Mouse (Mus musculus): ENCODE measurements around the gene Ksr2.

The Ksr2 gene

DNA sequence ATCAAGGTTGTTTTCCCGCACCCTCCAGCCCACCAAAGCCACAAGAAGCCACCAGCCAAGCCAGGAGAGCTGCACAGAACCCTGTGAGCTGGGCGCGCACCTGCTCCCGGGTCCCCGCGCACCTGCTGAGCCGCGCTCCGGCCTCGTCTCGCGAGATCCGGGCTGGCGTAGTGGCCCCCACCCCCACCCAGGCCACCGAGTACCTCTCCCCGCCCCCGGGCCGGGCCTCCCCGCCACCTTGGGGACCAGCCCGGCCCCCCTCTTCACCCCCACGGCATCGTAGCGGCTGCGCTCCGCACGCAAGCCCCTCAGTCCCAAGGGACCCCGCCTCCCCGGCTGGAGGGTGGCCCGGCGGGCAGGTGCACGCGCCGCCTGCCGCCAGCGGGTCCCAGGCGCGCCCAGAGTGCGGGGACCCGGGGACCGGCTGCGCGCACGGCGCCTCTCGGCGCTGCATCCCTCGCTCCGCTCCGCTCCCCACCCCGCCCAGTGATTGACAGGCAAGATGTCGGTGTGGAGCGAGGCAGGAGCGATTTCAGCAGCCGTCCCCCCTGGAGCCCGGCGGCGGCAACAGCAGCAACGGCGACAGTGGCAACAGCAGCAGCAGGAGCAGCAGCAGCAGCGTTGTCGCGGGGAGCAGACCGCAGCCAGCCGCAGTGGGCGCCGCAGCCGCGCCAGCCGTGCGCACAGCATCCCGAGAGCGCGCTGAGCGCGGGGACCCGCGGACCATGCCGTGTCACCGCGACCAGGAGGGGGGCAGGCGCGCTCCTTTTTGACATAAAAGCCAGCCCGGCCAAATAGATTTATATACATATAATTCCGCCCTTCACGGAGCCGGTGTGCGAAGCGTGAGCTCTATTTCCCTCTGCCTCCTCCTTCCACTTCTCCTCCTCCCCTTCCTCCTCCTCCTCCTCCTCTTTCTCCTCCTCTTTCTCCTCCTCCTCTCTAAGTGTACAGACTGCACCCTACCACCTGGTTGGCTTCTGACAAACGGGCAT, at the start of gene Ksr2:
Ksr2 (plus strand) TSS at position 494 of the 995 bp plus-strand sequence.
- in situ Hi-C loops (cut with MboI; ENCODE audit: unreplicated experiment in 2 of 2): no loop called here

DNA sequence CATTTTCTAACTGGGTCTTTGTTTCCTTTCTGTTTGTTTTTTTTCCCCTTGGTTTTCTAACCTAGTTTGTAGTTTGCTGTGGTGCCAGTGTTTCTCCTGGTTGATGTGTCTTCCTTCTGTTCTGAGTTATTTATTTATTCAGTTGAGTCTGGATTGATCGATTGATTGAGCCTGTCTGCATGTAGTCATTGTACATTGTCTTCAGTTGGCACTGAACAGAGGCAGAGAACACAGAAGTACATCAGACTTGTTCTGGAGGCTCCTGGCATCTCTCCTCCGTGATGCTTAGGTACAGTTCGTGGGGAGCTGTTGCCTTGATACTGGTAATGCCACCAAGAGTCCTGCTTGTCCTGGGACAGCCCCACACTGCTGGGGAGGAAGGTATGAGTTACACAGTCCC, 49.0 kb upstream of the Ksr2 start:
- in situ Hi-C loops (cut with MboI; ENCODE audit: unreplicated experiment in 2 of 2): no loop called here

DNA sequence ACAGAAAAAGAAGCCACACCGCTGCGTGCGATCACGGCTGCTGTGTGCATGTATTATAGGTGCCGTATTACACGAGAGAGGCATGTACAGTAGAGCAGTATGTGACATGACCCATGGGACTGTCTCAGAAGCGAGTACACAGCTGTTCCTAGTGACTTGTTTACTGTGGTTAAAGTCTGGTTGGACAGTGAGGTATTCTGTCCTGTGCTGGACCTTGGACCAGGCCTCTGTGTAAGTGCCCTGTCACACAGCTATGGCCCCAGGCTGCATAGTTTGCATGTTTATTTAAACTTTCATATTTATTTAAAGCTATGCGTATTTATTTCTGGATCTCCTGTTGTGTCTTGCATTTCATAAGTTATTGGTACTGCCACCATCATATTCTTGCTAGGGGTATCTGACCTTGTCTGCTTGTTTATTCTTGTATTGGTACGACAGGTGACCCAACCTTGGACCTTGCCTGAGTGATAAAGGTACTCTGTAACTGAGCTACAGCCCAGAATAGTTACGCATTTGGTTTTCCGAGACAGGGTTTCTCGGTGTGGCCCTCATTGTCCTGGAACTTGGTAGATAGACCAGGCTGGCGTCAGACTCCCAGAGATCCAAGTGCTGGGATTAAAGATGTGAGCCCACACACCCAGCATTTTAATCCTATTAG, 47.8 kb upstream of the Ksr2 start:
- in situ Hi-C loops (cut with MboI; ENCODE audit: unreplicated experiment in 2 of 2): no loop called here

DNA sequence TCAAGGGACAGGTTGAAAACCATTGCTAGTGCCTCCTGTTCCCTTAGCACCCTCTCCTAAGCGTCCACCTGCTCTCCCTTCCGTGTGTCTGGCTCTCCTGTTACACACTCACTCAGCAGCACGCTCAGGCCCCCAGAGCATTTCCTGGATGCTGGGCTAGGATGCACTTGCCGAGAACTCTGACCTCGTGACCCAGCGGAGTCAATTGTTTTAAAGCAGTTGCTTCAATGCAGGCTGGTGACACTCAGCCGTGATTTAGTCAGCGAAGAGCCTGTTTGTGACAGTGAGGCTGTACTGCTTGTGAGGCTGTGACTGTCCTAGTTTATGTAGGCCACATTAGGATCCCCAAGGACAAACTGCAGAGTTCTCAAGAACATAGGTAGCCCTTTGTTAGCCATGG, 46.6 kb upstream of the Ksr2 start:
- in situ Hi-C loops (cut with MboI; ENCODE audit: unreplicated experiment in 2 of 2): no loop called here

DNA sequence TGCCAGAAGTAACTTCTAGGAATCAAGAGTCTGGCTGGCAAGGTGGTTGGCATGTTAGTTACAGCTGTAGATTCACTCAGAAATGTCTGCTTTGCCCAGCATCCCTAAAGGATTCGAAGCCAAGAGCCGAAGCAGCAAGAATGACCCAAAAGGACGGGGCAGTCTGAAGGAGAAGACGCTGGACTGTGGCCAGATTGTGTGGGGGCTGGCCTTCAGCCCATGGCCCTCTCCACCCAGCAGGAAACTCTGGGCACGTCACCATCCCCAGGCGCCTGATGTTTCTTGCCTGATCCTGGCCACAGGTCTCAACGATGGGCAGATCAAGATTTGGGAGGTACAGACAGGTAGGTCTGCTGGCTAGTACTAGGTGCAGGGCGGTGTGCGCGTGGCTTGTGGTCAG, 43.2 kb upstream of the Ksr2 start:
- in situ Hi-C loops (cut with MboI; ENCODE audit: unreplicated experiment in 2 of 2): no loop called here

DNA sequence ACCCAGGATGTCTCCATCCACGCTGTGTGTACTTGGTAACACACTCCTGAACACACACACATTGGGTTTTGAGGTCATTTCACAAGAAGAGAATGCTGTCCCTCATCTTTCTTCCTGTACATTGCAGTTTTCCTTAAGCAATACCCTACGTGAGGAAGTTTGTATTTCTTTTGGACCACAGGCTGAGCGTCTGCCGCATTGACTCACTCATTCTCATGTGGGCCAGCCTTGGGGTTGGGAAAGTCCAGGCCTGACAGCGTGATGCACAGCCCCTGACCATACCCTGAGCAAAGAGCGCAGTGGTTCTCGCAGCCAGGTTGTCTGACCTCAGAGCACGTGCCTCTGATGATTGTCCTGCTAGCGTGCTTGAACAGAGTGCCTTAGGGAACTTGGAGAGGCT, 40.4 kb upstream of the Ksr2 start:
- in situ Hi-C loops (cut with MboI; ENCODE audit: unreplicated experiment in 2 of 2): no loop called here

DNA sequence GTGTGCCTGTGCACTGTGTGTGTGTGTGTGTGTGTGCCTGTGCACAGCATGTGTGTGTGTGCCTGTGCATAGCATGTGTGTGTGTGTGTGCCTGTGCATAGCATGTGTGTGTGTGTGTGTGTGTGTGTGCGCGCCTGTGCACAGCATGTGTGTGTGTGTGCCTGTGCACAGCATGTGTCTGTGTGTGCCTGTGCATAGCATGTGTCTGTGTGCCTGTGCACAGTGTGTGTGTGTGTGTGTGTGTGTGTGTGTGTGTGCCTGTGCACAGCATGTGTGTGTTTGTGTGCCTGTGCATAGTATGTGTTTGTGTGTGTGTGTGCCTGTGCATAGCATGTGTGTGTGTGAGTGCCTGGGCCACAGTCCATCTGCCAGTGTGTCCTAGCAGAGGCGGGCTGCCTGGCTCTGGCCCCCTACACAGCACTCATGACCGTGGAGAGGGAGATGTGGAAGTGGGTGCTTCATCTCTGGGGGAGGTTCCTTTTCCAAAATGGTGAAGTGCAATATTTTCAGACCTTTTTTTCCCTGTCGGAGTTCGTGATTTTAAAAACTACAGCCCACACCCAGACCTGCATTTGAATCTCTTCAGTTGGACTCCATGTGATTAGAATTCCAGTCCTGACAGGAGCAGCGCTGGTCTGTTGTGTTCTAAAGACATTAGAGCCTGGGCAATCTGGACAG, 39.3 kb upstream of the Ksr2 start:
- in situ Hi-C loops (cut with MboI; ENCODE audit: unreplicated experiment in 2 of 2): loop anchor here (25.0 kb wide), 1 partner anchor 1712 kb away; no protein-coding TSS in a partner anchor

DNA sequence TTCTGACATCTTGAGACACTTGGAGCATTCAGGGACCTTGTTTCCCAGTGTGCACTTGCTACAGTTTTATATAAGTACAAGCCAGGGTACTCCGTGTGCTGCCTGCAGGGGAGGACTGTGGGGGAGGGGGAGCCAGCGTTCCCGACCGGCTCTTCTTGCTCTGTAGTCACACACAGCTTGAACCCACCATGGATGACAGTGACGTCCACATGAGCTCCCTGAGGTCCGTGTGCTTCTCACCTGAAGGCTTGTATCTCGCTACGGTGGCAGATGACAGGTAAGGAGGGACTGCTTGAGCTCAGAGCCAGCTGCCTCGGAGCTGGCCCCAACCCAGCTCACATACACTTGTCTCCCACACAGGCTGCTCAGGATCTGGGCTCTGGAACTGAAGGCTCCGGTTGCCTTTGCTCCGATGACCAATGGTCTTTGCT, 37.5 kb upstream of the Ksr2 start:
- in situ Hi-C loops (cut with MboI; ENCODE audit: unreplicated experiment in 2 of 2): loop anchor here (25.0 kb wide), 1 partner anchor 1714 kb away; no protein-coding TSS in a partner anchor

DNA sequence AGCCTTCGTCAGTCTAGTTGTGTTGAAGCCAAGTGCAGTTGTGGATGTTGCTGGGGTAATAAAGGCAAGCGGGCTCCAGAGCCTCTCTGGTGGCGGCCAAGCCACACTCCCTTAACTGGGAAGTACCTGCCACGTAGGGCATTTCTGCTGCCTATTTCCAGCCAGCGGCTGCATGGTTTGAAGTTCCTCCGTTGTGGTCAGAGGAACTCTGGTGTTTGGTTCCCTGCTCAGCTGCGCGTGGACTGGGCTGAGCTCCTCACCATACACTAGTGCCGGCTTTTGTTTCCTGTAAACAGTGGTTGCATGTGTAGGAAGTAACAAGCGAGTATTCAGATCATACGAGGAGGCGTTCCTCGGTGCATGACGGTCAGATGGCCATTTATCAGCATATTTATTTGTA, 36.1 kb upstream of the Ksr2 start:
- in situ Hi-C loops (cut with MboI; ENCODE audit: unreplicated experiment in 2 of 2): loop anchor here (25.0 kb wide), 1 partner anchor 1715 kb away; no protein-coding TSS in a partner anchor

DNA sequence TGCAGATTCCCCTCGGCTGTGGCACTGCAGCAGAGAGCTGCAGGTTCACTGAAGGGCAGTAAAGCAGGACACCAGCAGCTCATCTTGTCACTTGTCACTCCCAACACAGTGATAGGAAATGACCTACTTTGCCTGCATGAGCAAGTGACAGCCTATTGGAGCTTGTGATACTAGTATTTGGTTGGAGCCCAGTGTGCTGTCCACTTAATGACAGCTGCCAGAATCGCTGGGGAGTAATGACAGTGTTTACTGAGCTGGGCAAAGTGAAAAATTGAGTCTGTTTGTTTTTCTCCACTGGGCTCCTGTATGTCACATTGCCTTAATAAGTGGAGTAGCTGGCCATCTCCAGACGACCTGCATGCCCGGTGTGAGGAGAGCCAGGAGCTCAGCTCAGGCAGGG, 33.6 kb upstream of the Ksr2 start:
- in situ Hi-C loops (cut with MboI; ENCODE audit: unreplicated experiment in 2 of 2): loop anchor here (25.0 kb wide), 1 partner anchor 1718 kb away; no protein-coding TSS in a partner anchor

DNA sequence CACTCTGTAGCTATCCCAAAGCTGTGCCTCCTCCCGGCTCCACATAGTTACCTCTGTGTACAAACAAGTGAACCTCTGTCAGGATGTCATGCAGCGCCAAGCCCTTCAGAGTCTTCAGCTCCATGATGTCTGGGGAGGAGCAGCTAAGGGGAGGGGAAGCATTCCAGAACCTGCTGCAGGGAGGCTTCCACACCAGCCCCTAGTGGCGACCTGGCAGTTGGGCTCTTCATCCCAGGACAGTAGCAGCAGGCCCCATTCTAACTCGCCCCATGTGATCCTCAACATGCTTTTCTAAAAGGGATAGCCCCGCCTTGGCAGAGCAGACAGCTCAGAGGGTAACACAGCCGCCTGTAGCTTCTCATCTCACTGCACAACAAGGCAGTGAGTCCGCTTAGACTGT, 32.0 kb upstream of the Ksr2 start:
- in situ Hi-C loops (cut with MboI; ENCODE audit: unreplicated experiment in 2 of 2): loop anchor here (25.0 kb wide), 1 partner anchor 1719 kb away; no protein-coding TSS in a partner anchor

DNA sequence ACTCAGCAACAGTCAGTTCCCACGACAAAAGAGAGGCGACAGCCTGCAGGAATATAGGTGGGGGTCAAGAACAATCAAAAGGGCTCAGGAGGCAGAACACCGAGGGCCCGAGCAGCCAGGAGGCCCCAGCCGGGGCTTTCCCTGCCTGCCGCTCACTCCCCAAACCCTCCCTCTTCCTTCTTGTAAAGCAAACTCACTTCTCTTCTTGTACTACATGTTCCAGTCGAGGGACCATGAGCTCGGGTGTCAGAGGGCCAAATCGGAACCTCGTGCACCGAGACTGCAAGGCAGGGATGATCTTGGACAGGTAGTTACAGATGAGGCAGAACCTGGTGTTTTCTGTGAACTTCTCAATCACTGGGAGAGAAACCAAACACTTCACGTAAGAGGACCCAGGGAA, 30.6 kb upstream of the Ksr2 start:
- in situ Hi-C loops (cut with MboI; ENCODE audit: unreplicated experiment in 2 of 2): loop anchor here (25.0 kb wide), 1 partner anchor 1721 kb away; no protein-coding TSS in a partner anchor

DNA sequence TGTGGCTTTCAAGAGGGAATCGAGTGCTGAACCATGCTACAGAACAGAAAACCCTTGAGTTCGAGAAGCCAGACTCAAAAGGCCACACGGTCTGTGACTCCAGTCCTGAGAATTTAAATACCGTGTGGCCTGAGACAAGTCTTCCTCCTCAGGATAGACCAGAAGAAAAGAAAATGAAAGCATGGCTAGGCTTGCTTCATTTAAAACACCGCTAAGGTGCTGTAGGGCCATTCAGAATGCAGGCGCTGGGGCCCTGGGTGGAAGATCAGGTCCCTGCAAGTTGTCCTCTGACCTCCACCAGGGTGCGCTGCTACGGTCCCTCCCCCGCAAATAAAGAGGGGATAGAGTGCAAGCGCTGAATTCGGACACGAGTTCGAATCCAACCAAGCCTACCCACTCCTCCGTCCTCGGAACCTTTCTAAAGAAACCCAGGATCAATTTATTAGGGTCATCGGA, 25.5 kb upstream of the Ksr2 start:
- in situ Hi-C loops (cut with MboI; ENCODE audit: unreplicated experiment in 2 of 2): loop anchor here (25.0 kb wide), 1 partner anchor 1726 kb away; no protein-coding TSS in a partner anchor

DNA sequence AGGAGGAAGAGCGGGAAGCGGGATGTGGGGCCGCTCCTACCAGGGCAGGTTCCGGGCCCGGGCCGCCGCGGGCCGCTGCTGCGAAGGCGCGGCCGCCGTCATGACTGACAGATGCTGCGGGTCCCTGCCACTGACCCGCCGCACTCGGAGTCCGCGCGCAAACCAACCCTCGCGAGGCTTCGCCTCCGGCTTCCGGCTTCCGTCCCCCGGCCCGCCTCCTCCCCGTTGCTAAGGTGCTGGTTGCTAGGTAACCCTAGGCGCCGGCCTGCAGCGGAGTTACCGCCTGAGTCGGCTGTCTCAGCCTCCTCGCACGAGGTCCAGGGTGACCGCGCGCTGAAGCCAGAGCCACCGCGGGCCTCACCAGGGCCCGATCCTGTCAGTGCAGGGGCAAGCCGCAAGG, 24.9 kb upstream of the Ksr2 start, which contains the start of gene Rfc5:
Rfc5 (minus strand) TSS at position 171 of the 400 bp plus-strand sequence.
- in situ Hi-C loops (cut with MboI; ENCODE audit: unreplicated experiment in 2 of 2): loop anchor here (25.0 kb wide), 1 partner anchor 1727 kb away; no protein-coding TSS in a partner anchor

DNA sequence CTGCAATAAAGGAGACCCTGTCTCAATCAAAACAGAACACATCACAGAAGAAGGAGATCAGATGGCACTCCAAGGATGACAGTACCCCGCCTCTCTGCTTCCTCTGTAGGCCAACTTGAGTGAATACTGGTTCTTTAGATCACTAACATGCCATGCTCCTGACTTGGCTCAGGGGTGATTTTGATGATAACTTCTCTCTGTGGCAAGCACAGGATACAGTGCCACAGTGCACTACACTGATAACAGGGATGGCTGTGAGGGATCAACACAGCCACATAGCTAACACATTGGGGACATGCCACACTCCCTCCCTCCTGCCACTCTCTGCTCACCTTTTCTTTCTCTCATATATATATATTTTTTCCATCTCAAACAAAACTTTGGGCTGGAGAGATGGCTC, 22.9 kb upstream of the Ksr2 start:
- in situ Hi-C loops (cut with MboI; ENCODE audit: unreplicated experiment in 2 of 2): loop anchor here (10.0 to 25.0 kb wide), 2 partner anchors 1366 to 1729 kb away; partner anchors contain the start of gene Prkab1 (in 1 of the 2)

DNA sequence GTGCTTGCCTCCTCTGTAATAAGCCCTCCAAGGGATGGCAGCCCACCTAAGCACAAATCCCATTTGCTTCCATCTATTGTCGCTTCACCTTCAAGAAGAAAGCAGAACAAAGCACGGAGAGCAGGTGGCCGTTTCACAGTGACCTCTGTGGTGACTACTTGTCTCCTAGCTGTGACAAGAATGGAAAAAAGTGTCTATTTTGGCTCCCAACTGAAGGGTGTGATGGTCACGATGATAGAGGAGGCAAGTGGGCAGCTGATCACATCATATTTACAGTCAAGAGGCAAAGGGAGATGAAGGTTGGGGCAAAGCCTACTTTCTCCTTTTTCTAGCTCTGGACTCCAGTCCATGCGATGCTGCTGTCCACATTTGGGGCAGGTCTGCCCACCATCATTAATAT, 18.0 kb upstream of the Ksr2 start:
- in situ Hi-C loops (cut with MboI; ENCODE audit: unreplicated experiment in 2 of 2): loop anchor here (10.0 to 25.0 kb wide), 2 partner anchors 1371 to 1734 kb away; partner anchors contain the start of gene Prkab1 (in 1 of the 2)

DNA sequence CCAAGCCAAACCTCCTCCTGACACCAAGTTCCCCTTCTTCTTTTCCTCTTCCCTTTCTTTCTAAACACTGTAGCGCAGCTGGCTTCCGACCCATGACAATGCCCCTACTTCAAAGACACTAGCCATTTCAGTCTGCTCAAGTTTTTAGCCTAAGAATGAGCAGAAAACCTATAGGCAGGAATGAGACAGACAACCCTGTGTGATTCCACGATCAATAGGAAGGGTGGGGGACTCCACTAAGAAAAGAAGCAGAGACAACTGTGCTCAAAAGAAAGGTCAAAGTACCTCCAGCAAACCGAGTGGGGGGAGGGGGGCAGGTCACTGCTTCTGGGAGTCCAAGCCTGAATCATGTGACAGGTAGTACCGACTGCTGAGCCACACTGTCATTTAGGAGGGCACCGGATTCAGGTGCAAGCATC, 17.2 kb upstream of the Ksr2 start:
- in situ Hi-C loops (cut with MboI; ENCODE audit: unreplicated experiment in 2 of 2): loop anchor here (10.0 to 25.0 kb wide), 2 partner anchors 1372 to 1734 kb away; partner anchors contain the start of gene Prkab1 (in 1 of the 2)

DNA sequence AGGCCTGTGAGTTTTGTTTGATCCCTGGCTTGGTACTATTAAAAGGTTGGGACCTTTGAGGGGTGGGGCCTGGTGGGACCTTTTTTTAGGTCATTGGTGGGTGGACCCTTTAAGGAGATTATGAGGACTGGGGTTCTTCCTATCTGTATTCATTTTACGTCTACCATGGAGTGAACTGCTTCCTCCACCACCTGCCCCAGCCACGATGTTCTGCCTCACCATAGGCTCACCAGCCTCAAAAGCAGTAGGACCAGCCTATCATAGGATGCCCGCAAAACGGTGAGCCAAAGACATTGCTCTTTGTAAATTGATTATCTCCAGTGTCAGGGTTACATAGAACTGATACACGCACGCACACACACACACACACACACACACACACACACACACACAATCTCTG, 16.4 kb upstream of the Ksr2 start:
- in situ Hi-C loops (cut with MboI; ENCODE audit: unreplicated experiment in 2 of 2): loop anchor here (10.0 to 25.0 kb wide), 2 partner anchors 1373 to 1735 kb away; partner anchors contain the start of gene Prkab1 (in 1 of the 2)

DNA sequence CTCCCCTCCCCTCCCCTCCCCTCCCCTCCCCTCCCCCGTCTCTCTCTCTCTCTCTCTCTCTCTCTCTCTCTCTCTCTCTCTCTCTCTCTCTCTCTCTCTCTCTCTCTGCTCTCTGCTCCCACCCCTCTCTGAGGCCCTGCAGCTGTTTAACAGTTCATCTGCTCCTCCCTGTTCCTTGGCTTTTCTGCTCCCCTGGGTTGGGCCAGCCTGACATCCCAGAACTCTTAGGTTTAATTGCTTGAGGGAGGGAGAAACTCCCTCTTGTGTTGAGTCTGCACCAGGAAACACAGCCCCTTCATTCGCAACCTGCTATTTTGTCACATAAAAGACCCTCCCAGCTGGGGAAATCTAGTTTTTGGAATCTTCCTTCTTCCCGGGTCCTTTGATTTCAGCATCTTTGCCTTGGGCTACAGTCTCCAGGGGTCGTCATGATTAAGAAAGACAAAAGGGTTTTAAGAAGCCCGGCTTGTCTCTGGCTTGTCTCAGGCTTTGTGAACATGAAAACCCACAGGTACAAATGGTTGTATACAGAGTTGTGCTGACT, 15.7 kb upstream of the Ksr2 start:
- in situ Hi-C loops (cut with MboI; ENCODE audit: unreplicated experiment in 2 of 2): loop anchor here (10.0 to 25.0 kb wide), 2 partner anchors 1373 to 1736 kb away; partner anchors contain the start of gene Prkab1 (in 1 of the 2)
